Mouse (Mus musculus) neural tube, embryonic 15.5 days (tissue): Measurements from ENCODE around the gene Vps35l. TPM values are rescaled to one million over a fixed set of nuclear protein-coding genes. Genes with fewer than 3 reads are reported as not detected.

Experiments
- ATAC-seq: fragments of 200-750 bp; cut with Nextera tagmentation; 2 replicates; pipeline ENCODE4 v1.8.0; 2017; ENCODE audit warnings: mild to moderate bottlenecking, moderate TSS enrichment, moderate library complexity; ENCODE audit not compliant: low FRiP score
- H3K27ac ChIP-seq: fragments of 300-500 bp; sonication (generic); replicated peaks from 2 replicates; pipeline ENCODE4 v1.5.1; 2015; ENCODE audit warnings: mild to moderate bottlenecking, inconsistent platforms
- H3K27me3 ChIP-seq: fragments of 300-500 bp; sonication (generic); replicated peaks from 2 replicates; pipeline ENCODE4 v1.6.1; 2015; ENCODE audit warnings: inconsistent platforms
- H3K36me3 ChIP-seq: fragments of 300-500 bp; sonication (generic); 2 replicates; pipeline ENCODE4 v1.6.1; 2015; ENCODE audit warnings: inconsistent platforms
- H3K4me1 ChIP-seq: fragments of 300-500 bp; sonication (generic); 2 replicates; pipeline ENCODE4 v1.6.1; 2015; ENCODE audit warnings: inconsistent platforms
- H3K4me2 ChIP-seq: fragments of 300-500 bp; sonication (generic); 2 replicates; pipeline ENCODE4 v1.6.1; 2015; ENCODE audit warnings: inconsistent platforms, mild to moderate bottlenecking, moderate library complexity
- H3K4me3 ChIP-seq: fragments of 300-500 bp; sonication (generic); replicated peaks from 2 replicates; pipeline ENCODE4 v1.5.1; 2015; ENCODE audit warnings: mild to moderate bottlenecking, inconsistent platforms
- H3K9ac ChIP-seq: fragments of 300-500 bp; sonication (generic); replicated peaks from 2 replicates; pipeline ENCODE4 v1.6.1; 2015; ENCODE audit warnings: mild to moderate bottlenecking, inconsistent platforms
- H3K9me3 ChIP-seq: fragments of 300-500 bp; sonication (generic); replicated peaks from 2 replicates; pipeline ENCODE4 v1.6.1; 2016; ENCODE audit warnings: inconsistent platforms
- WGBS: fragments of 180-500 bp; shearing (Covaris S2); methylation state at CpG from one replicate; pipeline ENCODE4 v1.1.7; 2015; ENCODE audit warnings: mixed read lengths; 5-methylcytosine and 5-hydroxymethylcytosine counted together
- polyA plus RNA-seq: library from polyadenylated mRNA; unstranded; fragments of >200 nt; fragmentation: Nextera tagmentation; extraction: Ambion mirVana; gene quantifications from 2 replicates; pipeline ENCODE4 v1.2.1, GENCODE M21; 2015

Vps35l gene
- polyA plus RNA-seq, 1 experiment from 2014 or later, result 91.9 TPM

- Histone ChIP-seq H3K9ac (no peak overlapping the region), H3K27me3 (no peaks in the 10 kb centered on the region), H3K36me3 (peaks cover 96% of the 10 kb centered on the region), H3K9me3 (no peaks in the 10 kb centered on the region), H3K4me3 (no peak overlapping the region), H3K4me1 (peaks cover 13% of the 10 kb centered on the region; the same call in 1 of the 2 replicates), H3K27ac (no peak overlapping the region), H3K4me2 (no peak overlapping the region)
- 87% methylated on average over 5 of the region's 5 CpGs for WGBS
- ATAC-seq, result no peak
Observed at GRCm38 (mm10) chr7:118837901-118838300, 97.9 kb downstream of the Vps35l start.

GRCm38 (mm10) chr7:118841030-118841745 lies 101.2 kb downstream of the Vps35l start:
- ATAC-seq, result no peak

GRCm38 (mm10) chr7:118841796-118842195 lies 101.8 kb downstream of the Vps35l start:
- 30% methylated on average over 1 of the region's 1 CpGs for WGBS

More at GRCm38 (mm10) chr7:118841030-118841745, 101.2 kb downstream of the Vps35l start:
- H3K4me2 ChIP-seq, result no peak overlapping the region
- peaks cover 13% of the 10 kb centered on the region; the same call in 1 of the 2 replicates for H3K4me1 ChIP-seq
- H3K27ac ChIP-seq, result peak overlapping the region; percentile 60
- no peak overlapping the region for H3K9ac ChIP-seq
- no peaks in the 10 kb centered on the region for H3K9me3 ChIP-seq
- WGBS, result 61% methylated on average over 8 of the region's 8 CpGs
- no peak overlapping the region for H3K4me3 ChIP-seq
- peaks cover 98% of the 10 kb centered on the region for H3K36me3 ChIP-seq
- H3K27me3 ChIP-seq, result no peaks in the 10 kb centered on the region

GRCm38 (mm10) chr7:118842938-118843337 lies 102.9 kb downstream of the Vps35l start:
- peaks cover 13% of the 10 kb centered on the region; the same call in 1 of the 2 replicates for H3K4me1 ChIP-seq
- no peaks in the 10 kb centered on the region for H3K27me3 ChIP-seq
- H3K36me3 ChIP-seq, result peaks cover 97% of the 10 kb centered on the region
- H3K9ac ChIP-seq, result no peak overlapping the region
- H3K27ac ChIP-seq, result no peak overlapping the region
- H3K4me2 ChIP-seq, result no peak overlapping the region
- no peak for ATAC-seq
- no peaks in the 10 kb centered on the region for H3K9me3 ChIP-seq
- 74% methylated on average over 4 of the region's 4 CpGs for WGBS
- H3K4me3 ChIP-seq, result no peak overlapping the region

More at GRCm38 (mm10) chr7:118841796-118842195, 101.8 kb downstream of the Vps35l start:
- Histone ChIP-seq H3K9ac (no peak overlapping the region), H3K27me3 (no peaks in the 10 kb centered on the region), H3K4me3 (no peak overlapping the region), H3K27ac (no peak overlapping the region), H3K4me2 (no peak overlapping the region), H3K9me3 (no peaks in the 10 kb centered on the region), H3K4me1 (peaks cover 13% of the 10 kb centered on the region; the same call in 1 of the 2 replicates), H3K36me3 (peaks cover 98% of the 10 kb centered on the region)
- peak; percentile 63; the same call in 1 of the 2 replicates for ATAC-seq

- 89% methylated on average over 5 of the region's 5 CpGs for WGBS
- peaks cover 97% of the 10 kb centered on the region for H3K36me3 ChIP-seq
- H3K9ac ChIP-seq, result no peak overlapping the region
- no peak overlapping the region for H3K4me2 ChIP-seq
- H3K27me3 ChIP-seq, result no peaks in the 10 kb centered on the region
- H3K27ac ChIP-seq, result no peak overlapping the region
- no peaks in the 10 kb centered on the region for H3K9me3 ChIP-seq
- no peak for ATAC-seq
- H3K4me1 ChIP-seq, result peaks cover 10% of the 10 kb centered on the region; the same call in 1 of the 2 replicates
- no peak overlapping the region for H3K4me3 ChIP-seq
Observed at GRCm38 (mm10) chr7:118845141-118845540, 105.1 kb downstream of the Vps35l start.

GRCm38 (mm10) chr7:118846329-118846728 lies 106.3 kb downstream of the Vps35l start:
- 96% methylated on average over 4 of the region's 4 CpGs for WGBS
- H3K4me1 ChIP-seq, result peaks cover 4% of the 10 kb centered on the region; the same call in 1 of the 2 replicates
- ATAC-seq, result no peak

GRCm38 (mm10) chr7:118848796-118849195 lies 108.8 kb downstream of the Vps35l start:
- Histone ChIP-seq H3K4me2 (no peak overlapping the region), H3K9me3 (no peaks in the 10 kb centered on the region), H3K9ac (no peak overlapping the region), H3K36me3 (peaks cover 95% of the 10 kb centered on the region), H3K4me3 (no peak overlapping the region), H3K4me1 (peaks cover 18% of the 10 kb centered on the region; the same call in 1 of the 2 replicates), H3K27ac (no peak overlapping the region), H3K27me3 (no peaks in the 10 kb centered on the region)
- ATAC-seq, result no peak
- WGBS, result 88% methylated on average over 10 of the region's 10 CpGs

More at GRCm38 (mm10) chr7:118846329-118846728, 106.3 kb downstream of the Vps35l start:
- H3K4me2 ChIP-seq, result no peak overlapping the region
- H3K9ac ChIP-seq, result no peak overlapping the region
- H3K27me3 ChIP-seq, result no peaks in the 10 kb centered on the region
- H3K36me3 ChIP-seq, result peaks cover 97% of the 10 kb centered on the region
- no peak overlapping the region for H3K27ac ChIP-seq
- no peaks in the 10 kb centered on the region for H3K9me3 ChIP-seq
- H3K4me3 ChIP-seq, result no peak overlapping the region

GRCm38 (mm10) chr7:118849543-118850250 lies 109.7 kb downstream of the Vps35l start:
- Histone ChIP-seq H3K9ac (no peak overlapping the region), H3K4me2 (no peak overlapping the region), H3K4me1 (peaks cover 27% of the 10 kb centered on the region), H3K27me3 (no peaks in the 10 kb centered on the region), H3K9me3 (no peaks in the 10 kb centered on the region), H3K4me3 (no peak overlapping the region), H3K36me3 (peaks cover 86% of the 10 kb centered on the region), H3K27ac (no peak overlapping the region)
- no peak for ATAC-seq
- WGBS, result 85% methylated on average over 5 of the region's 5 CpGs

GRCm38 (mm10) chr7:118850676-118851290 lies 110.8 kb downstream of the Vps35l start:
- Histone ChIP-seq H3K4me3 (no peak overlapping the region), H3K27ac (no peak overlapping the region), H3K36me3 (peaks cover 75% of the 10 kb centered on the region), H3K4me1 (peaks cover 30% of the 10 kb centered on the region), H3K9me3 (no peaks in the 10 kb centered on the region), H3K27me3 (no peaks in the 10 kb centered on the region), H3K4me2 (no peak overlapping the region), H3K9ac (no peak overlapping the region)
- WGBS, result 72% methylated on average over 9 of the region's 9 CpGs
- no peak for ATAC-seq

- 92% methylated on average over 7 of the region's 7 CpGs for WGBS
- H3K27me3 ChIP-seq, result no peaks in the 10 kb centered on the region
- H3K4me3 ChIP-seq, result no peak overlapping the region
- H3K27ac ChIP-seq, result no peak overlapping the region
- H3K9ac ChIP-seq, result no peak overlapping the region
- H3K9me3 ChIP-seq, result no peaks in the 10 kb centered on the region
- peaks cover 35% of the 10 kb centered on the region for H3K4me1 ChIP-seq
- ATAC-seq, result no peak
- H3K36me3 ChIP-seq, result peaks cover 67% of the 10 kb centered on the region
- no peak overlapping the region for H3K4me2 ChIP-seq
Observed at GRCm38 (mm10) chr7:118851571-118851970, 111.5 kb downstream of the Vps35l start.

GRCm38 (mm10) chr7:118852611-118853010 lies 112.6 kb downstream of the Vps35l start:
- Histone ChIP-seq H3K4me3 (no peak overlapping the region), H3K9me3 (no peaks in the 10 kb centered on the region), H3K9ac (no peak overlapping the region), H3K36me3 (peaks cover 57% of the 10 kb centered on the region), H3K4me2 (no peak overlapping the region), H3K27ac (no peak overlapping the region), H3K27me3 (no peaks in the 10 kb centered on the region), H3K4me1 (peaks cover 42% of the 10 kb centered on the region)
- WGBS, result 89% methylated on average over 4 of the region's 4 CpGs
- no peak for ATAC-seq
